Mouse (Mus musculus) adipocyte (in vitro differentiated cells): ENCODE measurements around the gene Ush1g.
A peak's percentile ranks its signal among the peaks of the same experiment; 100 is the strongest.

ENCODE experiments used
- DNase-seq: peaks from one replicate; pipeline ENCODE4 v3.0.0-alpha.2; 2016; ENCODE audit warnings: low spot score

Ush1g gene

GRCm38 (mm10) chr11:115270148-115270861, 51.5 kb downstream of the Ush1g start:
- DNase-seq = peak; percentile 77

- DNase-seq = no peak
Measured at GRCm38 (mm10) chr11:115269330-115270066, 52.3 kb downstream of the Ush1g start.

- DNase-seq = no peak
Measured at GRCm38 (mm10) chr11:115267958-115268357, 53.9 kb downstream of the Ush1g start.

DNA sequence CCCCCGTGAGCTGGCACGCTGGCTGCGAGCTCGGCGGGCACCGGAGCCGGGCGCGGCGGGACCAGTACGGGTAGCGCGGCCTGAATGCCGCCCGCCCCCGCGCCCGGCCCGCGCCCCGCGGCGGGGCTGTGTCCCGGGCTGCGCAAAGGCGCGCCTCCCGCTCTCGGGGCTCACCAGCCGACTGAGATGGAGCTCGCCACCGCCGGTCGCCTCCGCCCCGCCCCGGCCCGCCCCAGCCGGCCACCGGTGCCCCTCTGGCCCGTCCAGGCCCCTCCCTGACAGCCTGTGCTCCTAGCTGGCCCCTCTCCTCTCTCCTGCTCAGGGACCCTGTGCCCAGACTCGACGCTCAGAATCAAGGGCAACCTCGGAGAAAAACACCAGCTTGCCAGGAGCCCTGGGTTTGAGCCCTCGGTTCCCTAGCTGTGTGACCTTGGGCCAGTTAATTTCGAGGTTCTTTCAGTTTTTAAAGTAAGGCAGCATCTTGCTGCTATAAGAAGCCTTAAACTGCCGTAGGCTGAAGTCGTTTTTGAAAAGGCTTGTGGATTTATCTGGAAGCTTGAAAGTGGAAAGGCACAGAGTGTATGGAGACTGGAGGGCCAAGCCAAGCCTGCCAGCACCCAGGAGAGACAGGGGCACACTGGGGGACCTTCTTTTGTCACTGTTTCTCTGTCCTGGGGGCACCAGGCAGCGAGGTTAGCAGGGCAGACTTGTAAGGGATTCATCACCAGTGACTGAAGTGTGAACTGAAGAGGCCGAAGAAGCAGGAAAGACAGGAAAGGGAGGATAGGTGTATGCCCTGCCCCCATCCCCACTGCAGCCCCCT, 54.6 kb downstream of the Ush1g start, which contains the start of gene Grin2c:
Grin2c (minus strand) TSS at position 183 of the 823 bp plus-strand sequence.
- no peak for DNase-seq

GRCm38 (mm10) chr11:115266400-115266778, 55.5 kb downstream of the Ush1g start:
- no peak for DNase-seq

GRCm38 (mm10) chr11:115265771-115266399, 56.0 kb downstream of the Ush1g start:
- DNase-seq = no peak
